Mouse (Mus musculus) C3H10T1/2 (cell line): ENCODE data around the gene Nr1i3. TPM values are rescaled to one million over a fixed set of nuclear protein-coding genes. Genes with fewer than 3 reads are reported as not detected.

Experiments used
- polyA plus RNA-seq, 2 experiments: library from polyadenylated mRNA; unstranded; fragments of >200 nt; fragmentation: generic; extraction: Trizol; gene quantifications; one replicate each; pipeline ENCODE4 v1.2.1; 2012; ENCODE audit warnings: missing spikeins in 2 of 2

The Nr1i3 gene
- polyA plus RNA-seq = under 1 TPM; 0.01 to 0.02 TPM

DNA sequence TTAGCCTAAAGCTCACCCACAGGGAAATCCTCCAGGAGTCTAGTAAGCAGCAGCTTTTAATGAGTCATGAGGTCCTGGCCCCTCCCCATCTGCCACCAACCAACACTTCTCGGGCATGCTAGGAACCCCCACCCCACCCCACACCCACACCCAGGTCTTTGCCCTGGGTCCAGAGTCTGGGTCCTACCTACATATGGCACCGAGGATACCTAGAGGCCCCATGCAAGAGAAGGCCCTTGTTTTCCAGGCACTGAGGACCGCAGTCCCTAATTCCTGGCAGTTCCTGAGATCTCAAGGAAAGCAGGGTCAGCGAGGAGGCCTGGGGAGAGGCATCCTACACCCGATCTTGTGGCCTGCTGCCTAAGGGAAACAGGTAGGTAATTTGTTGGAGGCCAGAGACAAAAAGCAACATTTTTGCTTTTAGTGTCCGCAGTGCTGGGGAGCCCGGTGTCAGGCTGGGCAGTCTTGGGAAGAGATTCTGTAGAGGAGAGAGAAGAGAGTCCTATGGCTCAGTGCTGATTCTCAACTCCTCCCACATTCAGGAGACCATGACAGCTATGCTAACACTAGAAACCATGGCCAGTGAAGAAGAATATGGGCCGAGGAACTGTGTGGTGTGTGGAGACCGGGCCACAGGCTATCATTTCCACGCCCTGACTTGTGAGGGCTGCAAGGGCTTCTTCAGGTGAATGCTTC, at the start of gene Nr1i3:
TSS of gene Nr1i3 (plus strand) at position 170 of the 696 bp plus-strand sequence.

DNA sequence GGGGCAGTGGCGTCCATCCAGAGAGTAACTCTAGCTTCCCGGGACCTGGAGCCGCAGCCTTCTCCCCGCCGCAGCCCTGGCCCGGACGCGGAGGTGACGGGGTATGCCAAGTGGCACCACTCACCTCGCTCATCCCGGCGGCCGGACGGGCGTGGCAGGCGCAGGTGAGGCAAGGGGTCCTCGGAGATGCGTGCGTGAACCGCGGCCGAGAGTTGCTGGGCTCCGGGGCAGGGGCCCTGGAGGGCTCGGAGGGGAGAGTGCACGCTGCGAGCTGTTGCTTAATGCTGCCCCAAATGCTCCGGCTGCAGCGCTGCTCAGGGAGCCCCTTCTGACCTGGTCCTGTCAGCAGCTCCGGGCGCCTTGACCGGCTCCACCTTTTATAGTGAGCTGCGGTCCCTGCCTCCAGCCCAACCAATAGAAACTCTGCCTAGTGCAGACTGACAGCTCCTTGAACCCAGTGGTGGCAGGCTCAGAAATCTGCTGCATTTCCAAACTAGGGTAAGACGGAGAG, 17.8 kb upstream of the Nr1i3 start, which contains the start of gene Pcp4l1:
TSS of gene Pcp4l1 (minus strand) at position 382 of the 511 bp plus-strand sequence.

DNA sequence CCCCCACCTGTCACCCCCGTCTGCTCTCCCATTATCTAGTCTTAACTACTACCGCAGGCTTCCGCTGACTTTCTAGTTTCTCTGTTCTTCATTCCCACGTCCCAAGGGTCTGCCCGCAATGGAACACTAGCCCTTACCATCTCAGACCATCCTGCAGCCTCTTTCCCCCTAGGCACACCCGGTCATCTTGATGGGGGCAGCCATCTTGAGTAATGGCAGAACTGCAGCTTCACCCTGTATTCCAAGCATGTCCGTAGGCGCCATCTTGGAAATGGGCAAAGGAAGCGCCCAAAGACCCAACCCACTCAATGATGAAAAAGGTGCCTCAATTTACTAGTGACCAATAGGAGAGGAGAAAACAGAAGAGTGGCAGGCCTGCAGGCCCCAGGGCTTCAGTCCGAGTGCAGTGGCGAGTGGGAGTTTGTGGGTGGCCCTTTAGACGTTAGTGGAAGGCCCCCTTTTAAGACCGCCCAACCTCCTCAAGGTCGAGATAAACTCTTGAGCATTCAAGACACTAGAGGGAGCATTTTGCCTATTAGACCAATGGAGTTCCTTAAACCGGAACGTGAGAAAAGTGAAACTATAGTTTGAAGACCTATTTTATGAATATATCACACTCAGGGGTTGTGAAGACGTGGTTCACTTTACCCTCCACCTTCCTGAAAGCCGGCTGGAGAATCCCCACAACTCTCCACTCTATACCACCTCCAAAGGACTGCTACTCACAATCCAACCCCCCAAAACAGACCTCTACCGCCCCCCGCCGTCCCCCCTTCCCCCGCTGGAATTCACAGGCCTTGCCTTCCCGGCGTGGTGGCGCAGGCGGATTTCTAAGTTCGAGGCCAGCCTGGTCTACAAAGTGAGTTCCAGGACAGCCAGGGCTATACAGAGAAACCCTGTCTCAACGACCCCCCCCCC, 8.7 kb downstream of the Nr1i3 start, which contains the start of gene Tomm40l:
TSS of gene Tomm40l (minus strand) at position 277 of the 918 bp plus-strand sequence.

DNA sequence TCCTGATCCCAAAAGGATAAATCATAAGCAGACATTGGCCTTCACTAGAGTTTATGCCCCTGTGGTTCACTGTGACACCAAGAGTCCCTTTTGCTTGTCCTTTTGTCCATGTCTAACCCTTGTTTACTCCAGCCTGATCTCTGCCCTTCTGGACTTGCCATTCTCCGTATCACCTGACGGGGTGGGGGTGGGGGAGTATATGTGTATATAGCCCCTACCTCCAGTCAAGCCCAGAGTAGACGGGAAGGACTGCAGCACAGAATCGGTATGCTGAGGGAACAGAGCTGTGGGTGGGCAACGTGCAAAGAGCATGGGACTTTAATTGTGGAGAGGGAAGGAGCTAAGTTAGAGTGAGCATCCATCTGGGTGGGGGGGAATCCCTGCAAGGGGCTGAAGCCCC, 11.1 kb downstream of the Nr1i3 start, which contains the start of gene Apoa2:
TSS of gene Apoa2 (plus strand) at position 198 of the 400 bp plus-strand sequence.

DNA sequence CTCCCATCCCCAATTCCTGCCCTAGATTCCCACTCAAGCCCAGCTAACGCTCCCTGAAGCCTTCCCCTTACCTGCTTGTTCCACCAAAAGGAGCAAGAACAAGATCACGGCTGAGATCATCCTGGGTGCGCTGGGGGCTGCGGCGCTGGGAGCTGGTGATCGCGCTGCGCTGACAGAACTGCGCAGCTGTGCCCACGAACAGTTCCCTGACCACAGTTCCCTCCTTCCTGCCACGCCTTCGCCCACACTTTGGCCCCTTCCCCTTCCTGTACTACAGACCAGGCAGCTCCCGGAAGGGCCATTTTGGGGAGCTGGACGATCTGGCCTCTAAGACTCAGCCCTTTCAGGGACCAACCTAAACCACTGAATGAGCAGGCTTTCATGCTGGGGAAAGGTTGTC, 20.4 kb downstream of the Nr1i3 start, which contains the start of gene Fcer1g:
TSS of gene Fcer1g (minus strand) at position 240 of the 400 bp plus-strand sequence.

DNA sequence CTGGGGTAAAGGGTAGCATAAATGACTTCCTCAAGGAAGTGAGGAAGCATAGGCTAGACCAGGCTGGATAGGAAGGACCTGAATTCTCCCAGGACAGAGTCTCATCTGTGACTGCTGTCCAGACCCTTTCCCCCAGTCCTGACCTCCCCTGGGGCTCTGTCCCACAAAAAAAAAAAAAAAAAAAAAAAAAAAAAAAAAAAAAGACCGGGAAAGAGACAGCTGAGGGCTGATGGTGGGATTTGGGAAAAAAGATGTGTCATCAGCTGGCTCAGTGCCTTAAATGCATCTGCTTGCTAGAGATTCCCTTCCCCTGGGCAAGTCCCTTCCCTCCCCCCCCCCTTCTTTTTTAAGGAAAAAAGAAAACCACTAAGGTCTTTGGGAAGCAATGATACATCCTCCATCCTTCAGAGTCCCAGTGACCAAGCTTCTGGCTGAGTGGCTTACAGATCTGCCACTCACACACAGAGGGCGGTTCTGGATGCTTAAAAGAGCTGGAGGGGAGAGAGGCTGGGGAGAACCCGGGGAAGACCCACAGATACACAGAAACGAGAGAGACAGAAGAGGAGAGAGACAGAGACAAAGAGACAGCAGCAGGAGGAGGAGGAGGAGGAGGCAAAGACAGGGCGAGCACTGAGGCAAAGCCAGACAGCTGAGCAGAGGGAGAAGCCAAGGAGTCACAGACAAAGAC, 36.3 kb downstream of the Nr1i3 start, which contains the start of gene Adamts4:
TSS of gene Adamts4 (plus strand) at position 509 of the 688 bp plus-strand sequence.

DNA sequence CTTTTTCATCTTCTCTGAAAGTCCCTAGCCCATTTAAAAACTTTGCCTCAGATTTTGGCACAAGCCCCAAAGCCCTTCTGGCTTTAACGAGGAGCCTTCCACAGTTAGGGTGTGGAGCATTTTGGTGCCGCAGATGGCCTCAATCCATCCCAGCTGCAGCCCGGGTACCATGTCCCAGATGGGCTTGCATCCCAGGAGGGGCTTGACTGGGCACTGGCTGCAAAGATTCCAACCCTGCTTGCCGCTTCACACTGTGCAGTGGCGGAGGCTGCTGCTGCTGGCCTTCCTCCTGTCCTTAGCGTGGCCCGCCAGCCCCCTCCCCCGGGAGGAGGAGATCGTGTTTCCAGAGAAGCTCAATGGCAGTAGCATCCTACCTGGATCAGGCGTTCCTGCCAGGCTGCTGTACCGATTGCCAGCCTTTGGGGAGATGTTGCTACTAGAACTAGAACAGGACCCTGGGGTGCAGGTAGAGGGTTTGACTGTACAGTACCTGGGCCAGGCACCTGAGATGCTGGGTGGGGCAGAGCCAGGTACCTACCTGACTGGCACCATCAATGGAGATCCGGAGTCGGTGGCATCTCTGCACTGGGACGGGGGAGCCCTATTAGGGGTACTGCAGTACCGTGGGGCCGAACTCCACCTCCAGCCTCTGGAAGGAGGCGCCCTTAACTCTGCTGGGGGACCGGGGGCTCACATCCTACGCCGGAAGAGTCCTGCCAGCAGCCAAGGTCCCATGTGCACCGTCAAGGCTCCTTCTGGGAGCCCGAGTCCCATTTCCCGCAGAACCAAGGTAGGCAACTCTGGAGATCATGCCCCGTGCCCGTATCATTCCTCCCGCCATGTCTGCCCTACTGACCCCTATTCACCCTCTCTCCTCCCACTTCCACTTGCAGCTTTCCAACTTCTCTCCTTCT, 37.2 kb downstream of the Nr1i3 start, which contains the start of gene Ndufs2:
TSS of gene Ndufs2 (minus strand) at position 709 of the 914 bp plus-strand sequence.

DNA sequence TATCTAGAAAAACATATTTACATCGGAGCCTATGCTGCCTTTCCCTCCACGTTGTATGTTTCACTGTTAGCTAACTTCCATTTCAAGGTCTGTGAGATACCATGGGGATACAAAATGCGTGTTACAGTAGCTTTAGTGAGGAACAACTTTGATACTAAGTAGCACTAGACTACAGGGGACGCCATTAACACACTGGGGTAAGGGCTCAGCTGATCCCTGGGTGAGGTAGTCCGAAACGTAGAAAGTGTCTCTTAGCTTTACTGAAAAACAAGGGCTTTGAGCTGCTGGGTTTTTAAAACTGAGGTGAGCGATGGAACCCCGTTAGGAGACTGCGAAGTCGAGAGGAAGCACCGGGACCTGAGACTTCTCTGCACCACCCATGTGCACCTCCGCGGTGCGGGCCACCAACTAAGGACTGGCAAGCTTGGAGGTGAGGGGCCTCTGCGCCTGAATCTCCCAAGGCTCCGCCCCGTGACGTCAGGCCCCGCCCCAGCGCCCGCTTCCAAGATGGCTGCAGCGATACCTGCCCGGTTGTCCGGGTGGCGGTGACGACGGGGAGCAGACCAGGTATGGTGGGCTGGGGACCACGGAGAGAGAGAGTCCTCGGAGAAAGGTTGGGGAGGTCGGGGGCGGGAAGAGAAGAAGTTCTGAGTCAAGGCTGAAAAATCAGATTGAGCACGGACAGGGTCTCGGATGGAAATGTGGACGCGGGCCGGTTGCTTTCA, 56.2 kb downstream of the Nr1i3 start, which contains the start of gene B4galt3:
TSS of gene B4galt3 (plus strand) at position 481 of the 725 bp plus-strand sequence.

Other genes with a start within 250 kb of the Nr1i3 start
- gene Fcgr2b, start 237.4 kb upstream of the Nr1i3 start, polyA plus RNA-seq = not detected
- gene Fcgr4, start 195.1 kb upstream of the Nr1i3 start, polyA plus RNA-seq = 1 to 10 TPM in 1 of 2 experiments, under 1 TPM in 1; 0.23 to 2.7 TPM
- not detected for gene Fcgr3, start 149.0 kb upstream of the Nr1i3 start, polyA plus RNA-seq
- gene Cfap126, start 100.1 kb upstream of the Nr1i3 start, polyA plus RNA-seq = 1 to 10 TPM in 1 of 2 experiments, under 1 TPM in 1; 0.47 to 2.7 TPM
- 100 to 1,000 TPM in 1 of 2 experiments, 10 to 100 TPM in 1; 72.7 to 128 TPM for gene Sdhc, start 63.4 kb upstream of the Nr1i3 start, polyA plus RNA-seq
- under 1 TPM; 0.07 to 0.42 TPM for gene Mpz, start 63.3 kb upstream of the Nr1i3 start, polyA plus RNA-seq
- gene Pcp4l1, start 17.7 kb upstream of the Nr1i3 start, polyA plus RNA-seq = under 1 TPM in 1 of 2 experiments, not detected in 1; 0.11 TPM
- gene Tomm40l, start 8.5 kb downstream of the Nr1i3 start, polyA plus RNA-seq = 10 to 100 TPM; 30.8 to 39.3 TPM
- under 1 TPM in 1 of 2 experiments, not detected in 1; 0.33 TPM for gene Apoa2, start 11.1 kb downstream of the Nr1i3 start, polyA plus RNA-seq
- gene Fcer1g, start 20.4 kb downstream of the Nr1i3 start, polyA plus RNA-seq = under 1 TPM in 1 of 2 experiments, not detected in 1; 0.07 TPM
- gene Adamts4, start 36.5 kb downstream of the Nr1i3 start, polyA plus RNA-seq = 1 to 10 TPM in 1 of 2 experiments, under 1 TPM in 1; 0.25 to 8.9 TPM
- gene Ndufs2, start 37.4 kb downstream of the Nr1i3 start, polyA plus RNA-seq = 100 to 1,000 TPM; 163 to 201 TPM
- gene B4galt3, start 56.4 kb downstream of the Nr1i3 start, polyA plus RNA-seq = 10 to 100 TPM in 1 of 2 experiments, 1 to 10 TPM in 1; 9.2 to 33.6 TPM
- 10 to 100 TPM in 1 of 2 experiments, 1 to 10 TPM in 1; 7.7 to 19.8 TPM for gene Ppox, start 67.2 kb downstream of the Nr1i3 start, polyA plus RNA-seq
- 10 to 100 TPM; 15.3 to 46.2 TPM for gene Usp21, start 74.0 kb downstream of the Nr1i3 start, polyA plus RNA-seq
- gene Ufc1, start 81.1 kb downstream of the Nr1i3 start, polyA plus RNA-seq = 100 to 1,000 TPM in 1 of 2 experiments, 10 to 100 TPM in 1; 96.6 to 138 TPM
- gene Dedd, start 115.2 kb downstream of the Nr1i3 start, polyA plus RNA-seq = 10 to 100 TPM; 14.8 to 45.0 TPM
- 10 to 100 TPM in 1 of 2 experiments, 1 to 10 TPM in 1; 7.6 to 30.5 TPM for gene Nit1, start 131.7 kb downstream of the Nr1i3 start, polyA plus RNA-seq
- gene Pfdn2, start 131.7 kb downstream of the Nr1i3 start, polyA plus RNA-seq = 10 to 100 TPM; 29.8 to 51.1 TPM
- under 1 TPM in 1 of 2 experiments, not detected in 1; 0.05 TPM for gene Klhdc9, start 146.8 kb downstream of the Nr1i3 start, polyA plus RNA-seq
- gene Nectin4, start 156.1 kb downstream of the Nr1i3 start, polyA plus RNA-seq = under 1 TPM; 0.02 to 0.04 TPM
- gene Arhgap30, start 175.0 kb downstream of the Nr1i3 start, polyA plus RNA-seq = under 1 TPM; 0.02 to 0.06 TPM
- gene Usf1, start 197.3 kb downstream of the Nr1i3 start, polyA plus RNA-seq = 10 to 100 TPM; 23.4 to 86.2 TPM
- 1 to 10 TPM in 1 of 2 experiments, under 1 TPM in 1; 0.16 to 2.5 TPM for gene Tstd1, start 204.9 kb downstream of the Nr1i3 start, polyA plus RNA-seq
- under 1 TPM in 1 of 2 experiments, not detected in 1; 0.13 TPM for gene F11r, start 223.6 kb downstream of the Nr1i3 start, polyA plus RNA-seq